Mouse (Mus musculus): ENCODE measurements around the gene Mindy1. TPM values are rescaled to one million over a fixed set of nuclear protein-coding genes. Genes with fewer than 3 reads are reported as not detected.

Mindy1 gene
- polyA plus RNA-seq, 1 experiment from 2014 or later = 50.5 TPM

GRCm38 (mm10) chr3:95246465-95247231 lies 34.5 kb upstream of the Mindy1 start:
- H3K36me3 ChIP-seq = peaks cover 22% of the 10 kb centered on the region
- H3K27ac ChIP-seq = no peak overlapping the region
- no peak overlapping the region for H3K4me2 ChIP-seq (replicated peaks)
- no peak for ATAC-seq
- no peaks in the 10 kb centered on the region for H3K27me3 ChIP-seq
- H3K9me3 ChIP-seq = no peaks in the 10 kb centered on the region
- 91% methylated on average over 5 of the region's 5 CpGs for WGBS
- no peaks in the 10 kb centered on the region for H3K4me1 ChIP-seq (replicated peaks)
- H3K4me3 ChIP-seq (replicated peaks) = no peak overlapping the region
- H3K9ac ChIP-seq (replicated peaks) = no peak overlapping the region

DNA sequence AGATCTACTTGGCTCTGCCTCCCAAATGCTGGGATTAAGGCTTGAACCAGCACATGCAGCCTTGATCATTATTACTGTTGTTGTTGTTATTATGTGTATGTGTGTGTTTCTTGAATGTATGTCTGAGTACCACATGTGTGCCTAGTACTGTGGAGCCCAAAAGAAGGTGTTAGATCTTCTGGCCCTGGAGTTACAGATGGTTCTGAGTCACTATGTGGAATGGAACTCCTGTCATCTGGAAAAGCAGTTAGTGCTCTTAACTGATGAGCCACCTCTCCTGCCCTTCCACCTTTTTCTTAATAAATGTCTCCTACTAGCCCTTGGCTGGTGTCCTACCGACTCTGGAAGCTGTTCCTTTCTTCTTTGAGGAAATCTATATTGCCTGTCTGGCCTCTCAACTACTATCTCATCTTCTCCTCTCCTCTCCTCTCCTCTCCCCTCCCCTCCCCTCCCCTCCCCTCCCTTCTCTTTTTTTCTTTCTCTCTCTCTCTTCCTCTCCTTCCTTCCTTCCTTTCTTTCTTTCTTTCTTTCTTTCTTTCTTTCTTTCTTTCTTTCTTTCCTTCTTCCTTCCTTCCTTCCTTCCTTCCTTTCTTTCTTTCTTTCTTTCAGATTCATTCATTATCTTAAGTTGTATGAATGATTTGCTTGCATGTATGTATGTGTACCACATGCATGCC lies 33.3 kb upstream of the Mindy1 start:
- peaks cover 30% of the 10 kb centered on the region for H3K36me3 ChIP-seq
- 85% methylated on average over 1 of the region's 1 CpGs for WGBS
- no peak for ATAC-seq
- H3K4me1 ChIP-seq (replicated peaks) = no peaks in the 10 kb centered on the region
- no peak overlapping the region for H3K4me2 ChIP-seq (replicated peaks)
- no peaks in the 10 kb centered on the region for H3K9me3 ChIP-seq
- H3K4me3 ChIP-seq (replicated peaks) = no peak overlapping the region
- H3K27ac ChIP-seq = no peak overlapping the region
- H3K27me3 ChIP-seq = no peaks in the 10 kb centered on the region
- no peak overlapping the region for H3K9ac ChIP-seq (replicated peaks)

DNA sequence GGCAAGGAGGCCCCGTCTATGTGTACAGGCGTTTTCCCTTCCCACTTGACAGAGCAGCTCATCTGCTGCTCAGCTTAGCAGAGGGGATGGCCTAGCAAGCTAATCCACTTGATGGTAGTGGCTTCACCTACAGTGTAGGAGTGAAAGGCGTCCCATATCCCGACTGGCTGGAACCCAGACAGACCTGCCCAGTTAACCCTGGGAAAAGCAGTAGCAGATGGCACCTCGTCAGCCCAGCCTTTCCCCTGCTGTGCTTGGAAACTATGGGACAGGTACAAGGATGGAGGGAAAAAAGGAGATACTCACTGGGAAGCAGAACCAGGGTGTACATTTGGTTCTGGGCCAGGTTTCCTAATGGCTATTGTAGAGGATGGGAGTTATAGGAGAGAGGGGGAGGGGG lies 30.8 kb upstream of the Mindy1 start:
- H3K9ac ChIP-seq (replicated peaks) = no peak overlapping the region
- no peak for ATAC-seq
- no peaks in the 10 kb centered on the region for H3K27me3 ChIP-seq
- H3K4me3 ChIP-seq (replicated peaks) = no peak overlapping the region
- peaks cover 48% of the 10 kb centered on the region for H3K36me3 ChIP-seq
- no peaks in the 10 kb centered on the region for H3K9me3 ChIP-seq
- H3K4me2 ChIP-seq (replicated peaks) = no peak overlapping the region
- H3K4me1 ChIP-seq (replicated peaks) = no peaks in the 10 kb centered on the region
- WGBS = 78% methylated on average over 5 of the region's 5 CpGs
- H3K27ac ChIP-seq = no peak overlapping the region

DNA sequence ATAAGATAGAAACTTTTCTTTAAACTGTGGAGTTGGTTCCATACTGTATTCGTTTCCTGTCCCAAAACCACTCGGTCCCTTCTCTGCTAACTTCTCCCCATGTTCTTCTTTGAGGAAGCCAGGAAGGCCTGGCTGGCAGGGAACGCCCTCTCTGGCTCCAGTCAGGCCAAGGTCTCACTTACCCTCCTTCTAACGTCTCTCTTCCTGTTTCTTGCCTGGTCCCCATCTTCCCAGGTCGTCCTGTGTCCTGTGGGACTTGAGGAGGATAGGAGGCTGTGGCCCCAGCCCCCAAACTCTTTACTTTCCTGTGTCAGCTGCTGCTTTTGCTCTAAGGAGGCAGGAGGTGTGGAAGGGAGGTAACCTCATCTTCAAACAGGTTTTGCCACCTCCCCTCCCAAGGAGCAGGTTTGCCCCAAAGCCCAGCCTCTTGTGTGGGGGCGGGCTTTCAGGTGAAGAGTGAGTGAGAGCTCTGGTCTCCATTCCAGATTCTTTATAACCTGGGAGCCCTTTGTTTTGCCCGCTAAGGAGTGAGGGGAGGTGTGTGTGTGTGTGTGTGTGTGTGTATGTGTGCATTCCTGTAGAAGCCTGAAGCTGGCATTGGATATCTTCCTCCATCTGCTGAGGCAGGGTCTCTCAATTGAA lies 30.2 kb upstream of the Mindy1 start, which contains the start of gene Bnipl:
Gene Bnipl (minus strand): TSS at position 411 of the 642 bp plus-strand sequence.
- Histone ChIP-seq H3K4me2 (replicated peaks) (no peak within 1 kb of the TSS), H3K9me3 (no peaks in the 10 kb centered on the region), H3K36me3 (peaks cover 49% of the 10 kb centered on the region), H3K4me3 (replicated peaks) (no peak within 1 kb of the TSS), H3K27ac (no peak within 1 kb of the TSS), H3K4me1 (replicated peaks) (no peaks in the 10 kb centered on the region), H3K9ac (replicated peaks) (no peak within 1 kb of the TSS), H3K27me3 (no peaks in the 10 kb centered on the region)
- WGBS = 62% methylated on average over 7 of the region's 7 CpGs
- no peak for ATAC-seq

DNA sequence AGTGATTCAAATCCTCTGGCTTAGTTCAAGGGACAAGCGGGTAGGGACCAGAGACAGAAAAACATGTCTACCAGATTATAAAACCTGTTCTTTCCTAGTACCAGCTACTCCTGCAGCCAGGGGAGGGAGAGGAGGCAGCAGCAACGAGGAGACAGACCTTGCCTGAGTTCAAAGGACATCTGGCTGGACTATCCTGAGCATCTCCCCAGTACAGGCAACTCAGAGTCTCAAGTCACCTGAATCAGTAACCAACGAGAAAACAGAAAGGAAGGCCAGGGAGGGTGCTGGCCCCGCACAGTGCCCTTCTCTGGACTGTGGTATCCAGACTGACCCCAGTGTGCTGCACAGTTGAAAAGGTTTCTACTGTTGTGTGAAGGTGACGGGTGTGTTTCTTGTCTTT lies 24.2 kb upstream of the Mindy1 start:
- 90% methylated on average over 5 of the region's 5 CpGs for WGBS
- H3K9ac ChIP-seq (replicated peaks) = no peak overlapping the region
- no peak overlapping the region for H3K4me2 ChIP-seq (replicated peaks)
- H3K4me3 ChIP-seq (replicated peaks) = no peak overlapping the region
- H3K4me1 ChIP-seq (replicated peaks) = no peaks in the 10 kb centered on the region
- H3K27ac ChIP-seq = no peak overlapping the region
- ATAC-seq = no peak
- H3K9me3 ChIP-seq = no peaks in the 10 kb centered on the region
- H3K27me3 ChIP-seq = no peaks in the 10 kb centered on the region
- H3K36me3 ChIP-seq = peaks cover 92% of the 10 kb centered on the region

GRCm38 (mm10) chr3:95261975-95262374 lies 19.2 kb upstream of the Mindy1 start:
- no peak overlapping the region for H3K4me3 ChIP-seq (replicated peaks)
- no peaks in the 10 kb centered on the region for H3K9me3 ChIP-seq
- H3K36me3 ChIP-seq = peaks cover 84% of the 10 kb centered on the region
- 93% methylated on average over 4 of the region's 4 CpGs for WGBS
- no peak overlapping the region for H3K9ac ChIP-seq (replicated peaks)
- H3K4me2 ChIP-seq (replicated peaks) = no peak overlapping the region
- no peak for ATAC-seq
- no peaks in the 10 kb centered on the region for H3K4me1 ChIP-seq (replicated peaks)
- no peaks in the 10 kb centered on the region for H3K27me3 ChIP-seq
- no peak overlapping the region for H3K27ac ChIP-seq

DNA sequence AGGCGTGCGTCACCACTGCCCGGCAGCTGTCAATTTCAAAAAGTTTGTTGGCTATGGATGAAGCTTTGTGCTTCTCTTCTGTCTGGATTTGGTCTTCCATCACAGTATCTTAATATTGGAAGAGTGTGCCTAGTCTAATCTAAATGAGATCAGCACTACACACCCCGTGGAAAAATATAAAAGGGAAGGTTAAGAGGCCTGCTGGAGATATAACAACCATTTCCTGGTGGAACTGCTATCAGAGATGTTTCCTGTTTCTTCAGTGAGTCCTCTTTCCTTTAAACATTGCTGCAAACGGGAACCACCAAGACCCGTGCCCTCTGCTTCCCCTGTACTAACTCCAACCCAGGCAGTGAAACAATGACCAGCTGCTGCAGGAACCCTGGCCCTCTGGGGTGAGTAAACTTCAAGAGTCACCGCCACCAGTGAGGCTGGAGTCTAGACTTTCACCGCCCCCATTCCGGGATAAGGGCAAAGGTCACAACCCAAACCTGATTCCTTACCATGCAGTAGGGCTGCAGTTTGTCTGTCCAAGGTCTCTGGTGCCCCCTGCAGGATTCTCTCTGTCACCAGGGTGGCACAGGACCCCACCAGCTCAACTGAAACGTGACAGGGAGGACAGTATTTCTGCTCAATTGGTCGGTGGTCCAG lies 17.9 kb upstream of the Mindy1 start:
- Histone ChIP-seq H3K4me1 (replicated peaks) (no peaks in the 10 kb centered on the region), H3K9me3 (no peaks in the 10 kb centered on the region), H3K4me2 (replicated peaks) (no peak overlapping the region), H3K27me3 (no peaks in the 10 kb centered on the region), H3K9ac (replicated peaks) (no peak overlapping the region), H3K4me3 (replicated peaks) (no peak overlapping the region), H3K27ac (no peak overlapping the region), H3K36me3 (peaks cover 86% of the 10 kb centered on the region)
- WGBS = 54% methylated on average over 11 of the region's 11 CpGs
- no peak for ATAC-seq

DNA sequence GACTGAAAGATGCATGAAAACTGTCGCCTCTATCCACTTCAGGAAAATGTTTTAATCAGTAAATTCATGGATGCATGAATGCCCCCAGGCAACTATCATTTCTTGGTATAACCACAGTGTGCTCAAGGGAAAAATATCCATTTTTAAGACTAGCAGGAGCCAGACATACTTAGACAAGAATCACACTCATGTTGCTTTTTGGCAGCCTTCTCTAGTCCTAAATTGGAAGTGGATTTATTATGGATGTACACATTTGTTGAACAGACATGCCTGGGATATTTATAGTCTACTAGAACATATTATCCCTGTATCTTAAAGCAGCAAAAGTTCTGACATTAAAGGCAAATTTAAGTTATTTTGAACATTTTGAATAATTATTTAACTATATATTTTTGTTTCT lies 16.4 kb upstream of the Mindy1 start:
- WGBS = 78% methylated on average over 1 of the region's 1 CpGs
- no peak overlapping the region for H3K27ac ChIP-seq
- H3K27me3 ChIP-seq = no peaks in the 10 kb centered on the region
- no peaks in the 10 kb centered on the region for H3K4me1 ChIP-seq (replicated peaks)
- H3K4me3 ChIP-seq (replicated peaks) = no peak overlapping the region
- no peaks in the 10 kb centered on the region for H3K9me3 ChIP-seq
- H3K36me3 ChIP-seq = peaks cover 81% of the 10 kb centered on the region
- H3K4me2 ChIP-seq (replicated peaks) = no peak overlapping the region
- H3K9ac ChIP-seq (replicated peaks) = no peak overlapping the region
- no peak for ATAC-seq

- Histone ChIP-seq H3K4me2 (replicated peaks) (no peak overlapping the region), H3K9me3 (no peaks in the 10 kb centered on the region), H3K27ac (no peak overlapping the region), H3K27me3 (no peaks in the 10 kb centered on the region), H3K4me1 (replicated peaks) (no peaks in the 10 kb centered on the region), H3K36me3 (peaks cover 71% of the 10 kb centered on the region), H3K9ac (replicated peaks) (no peak overlapping the region), H3K4me3 (replicated peaks) (no peak overlapping the region)
- WGBS = 98% methylated on average over 3 of the region's 3 CpGs
- ATAC-seq = no peak
Measured at GRCm38 (mm10) chr3:95266052-95266451, 15.1 kb upstream of the Mindy1 start.

DNA sequence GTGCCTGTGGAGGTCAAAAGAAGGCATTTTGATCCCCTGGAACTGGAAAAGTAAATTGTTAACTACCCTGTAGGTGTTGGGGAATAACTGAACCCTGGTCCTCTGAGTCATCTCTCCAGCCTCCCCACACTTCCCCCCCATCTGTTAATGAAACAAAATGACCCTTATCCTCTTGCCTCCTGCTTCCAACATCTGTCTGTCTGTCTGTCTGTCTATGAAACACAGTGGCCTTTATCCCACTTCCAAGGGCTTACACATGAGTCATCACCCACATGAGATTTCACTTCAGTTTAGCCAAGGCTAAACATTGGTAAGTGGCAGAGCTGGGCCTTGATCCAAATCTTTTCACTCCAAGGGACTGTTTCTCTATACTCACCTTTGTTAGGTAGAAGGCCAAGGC lies 13.3 kb upstream of the Mindy1 start:
- Histone ChIP-seq H3K9ac (replicated peaks) (no peak overlapping the region), H3K4me1 (replicated peaks) (no peaks in the 10 kb centered on the region), H3K27me3 (no peaks in the 10 kb centered on the region), H3K4me3 (replicated peaks) (no peak overlapping the region), H3K9me3 (no peaks in the 10 kb centered on the region), H3K27ac (no peak overlapping the region), H3K4me2 (replicated peaks) (no peak overlapping the region), H3K36me3 (peaks cover 60% of the 10 kb centered on the region)
- no peak for ATAC-seq

DNA sequence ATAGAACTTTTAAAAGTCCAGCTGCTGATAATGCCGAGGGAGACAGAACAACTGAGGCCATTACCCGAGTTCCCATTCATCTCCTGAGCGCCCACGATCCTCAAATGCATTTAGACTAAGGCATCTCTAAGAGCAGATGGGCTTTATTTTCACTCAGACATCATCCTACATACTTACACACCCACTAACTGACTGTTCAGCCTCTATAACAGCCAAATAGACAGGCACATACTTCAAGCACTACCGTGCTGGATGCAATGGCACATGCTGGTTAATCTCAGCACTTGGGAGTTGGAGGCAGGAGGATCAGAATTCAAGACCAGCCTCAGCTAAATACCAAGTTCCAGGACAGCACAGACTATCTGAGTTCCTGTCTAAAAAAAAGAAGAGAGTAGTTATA lies 11.4 kb upstream of the Mindy1 start:
- no peak for ATAC-seq
- Histone ChIP-seq H3K9ac (replicated peaks) (no peak overlapping the region), H3K4me3 (replicated peaks) (no peak overlapping the region), H3K27ac (no peak overlapping the region), H3K4me2 (replicated peaks) (no peak overlapping the region), H3K9me3 (no peaks in the 10 kb centered on the region), H3K4me1 (replicated peaks) (no peaks in the 10 kb centered on the region), H3K27me3 (no peaks in the 10 kb centered on the region), H3K36me3 (peaks cover 47% of the 10 kb centered on the region)
- 89% methylated on average over 5 of the region's 5 CpGs for WGBS

DNA sequence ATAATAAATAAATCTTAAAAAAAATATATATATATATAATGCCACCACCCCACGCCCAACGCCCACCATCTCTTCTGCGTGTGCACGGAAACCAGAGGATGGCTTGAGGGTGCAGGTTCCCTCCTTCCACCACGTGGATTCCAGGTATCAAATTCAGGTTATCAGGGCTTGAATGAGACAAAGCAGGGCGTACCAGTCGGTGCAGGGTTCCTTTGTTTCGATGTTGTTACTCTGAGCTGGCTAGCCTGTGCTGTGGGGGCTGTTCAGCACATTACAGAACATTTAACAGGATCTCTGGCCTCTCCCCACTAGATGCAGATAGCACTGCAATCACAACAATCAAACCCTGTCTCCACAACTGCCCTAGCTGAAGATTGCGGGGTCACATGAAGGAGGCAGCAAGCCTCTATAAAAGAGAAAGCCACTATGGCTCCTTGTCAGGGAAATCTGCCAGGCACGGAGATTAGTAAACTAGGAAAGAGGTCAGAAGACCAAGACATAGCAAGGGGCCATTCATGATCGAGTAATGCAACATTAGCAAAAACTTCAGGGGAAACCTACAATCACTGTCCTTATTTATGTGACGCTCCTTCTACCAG lies 10.3 kb upstream of the Mindy1 start:
- Histone ChIP-seq H3K9me3 (no peaks in the 10 kb centered on the region), H3K4me2 (replicated peaks) (no peak overlapping the region), H3K27me3 (no peaks in the 10 kb centered on the region), H3K27ac (no peak overlapping the region), H3K36me3 (peaks cover 42% of the 10 kb centered on the region), H3K9ac (replicated peaks) (no peak overlapping the region), H3K4me3 (replicated peaks) (no peak overlapping the region), H3K4me1 (replicated peaks) (no peaks in the 10 kb centered on the region)
- 85% methylated on average over 12 of the region's 12 CpGs for whole genome bisulfite sequencing
- no peak for ATAC-seq
